Mouse (Mus musculus) v-Abl transformed pro-B cells (cell line): Measurements from ENCODE around the gene Bivm.

ENCODE experiments used
- in situ Hi-C, 2 experiments: fragments of 400-800 bp; cut with MboI; formaldehyde crosslinking; loops; one replicate each; pipeline ENCODE4 v1.15.1; 2025; ENCODE audit not compliant: unreplicated experiment in 2 of 2

Gene Bivm

GRCm38 (mm10) chr1:44167859-44168383 lies 49.2 kb downstream of the Bivm start:
- in situ Hi-C loops = loop anchor here in 1 of 2 experiments (25.0 kb wide), 1 partner anchor 106 kb away; the partner anchor contains the start of gene Gm8251

GRCm38 (mm10) chr1:44172656-44173055 lies 53.9 kb downstream of the Bivm start:
- in situ Hi-C loops = loop anchor here in 1 of 2 experiments (25.0 kb wide), 1 partner anchor 110 kb away; the partner anchor contains the start of gene Gm8251

- in situ Hi-C loops = loop anchor here in 1 of 2 experiments (25.0 kb wide), 1 partner anchor 112 kb away; the partner anchor contains the start of gene Gm8251
Measured at GRCm38 (mm10) chr1:44173903-44174302, 55.1 kb downstream of the Bivm start.

GRCm38 (mm10) chr1:44178086-44178485 lies 59.3 kb downstream of the Bivm start:
- in situ Hi-C loops = loop anchor here in 1 of 2 experiments (5.0 kb wide), 2 partner anchors 81 to 416 kb away; no protein-coding TSS in a partner anchor

- in situ Hi-C loops = no loop called here
Measured at GRCm38 (mm10) chr1:44186396-44186795, 67.6 kb downstream of the Bivm start.
